Mouse (Mus musculus): Measurements from ENCODE around the gene Taf1b. TPM values are rescaled to one million over a fixed set of nuclear protein-coding genes. Genes with fewer than 3 reads are reported as not detected.
A peak's percentile ranks its signal among the peaks of the same experiment; 100 is the strongest.

Gene Taf1b
- polyA plus RNA-seq, 1 experiment = 8.0 TPM

GRCm38 (mm10) chr12:24571523-24572392, 73.6 kb downstream of the Taf1b start, which contains the start of gene Grhl1:
Gene Grhl1, plus strand, starts transcription at chr12:24572283.
- peak; percentile 81 to 91 for DNase-seq (ENCODE audit: low read depth in 1 of 2, low spot score in 2 of 2)
- no peak within 1 kb of the TSS for H3K27ac ChIP-seq (ENCODE audit: insufficient read depth, low read length)
- no peaks in the 10 kb centered on the region for H3K27me3 ChIP-seq (ENCODE audit: control insufficient read depth, insufficient read depth, low read length)
- H3K4me1 ChIP-seq (ENCODE audit: control insufficient read depth, insufficient read depth, insufficient read length) = peaks cover 4% of the 10 kb centered on the region; the same call in 1 of the 2 replicates
- TF ChIP-seq POLR2A (IDR thresholded peaks at IDR 0.05; ENCODE audit: low read depth, low read length) (no peak), CTCF (IDR thresholded peaks at IDR 0.05; ENCODE audit: extremely low read depth, insufficient read depth, insufficient read length, insufficient replicate concordance) (peak; percentile 19; the same call in 1 of the 2 replicates)
- H3K4me3 ChIP-seq (ENCODE audit: extremely low read depth, insufficient read depth, insufficient read length) = peak within 1 kb of the TSS; percentile 71
- no peaks in the 10 kb centered on the region for H3K36me3 ChIP-seq (ENCODE audit: control insufficient read depth, insufficient read depth, low read length)
- WGBS = 4% methylated on average over 57 of the region's 64 CpGs

- 6% methylated on average over 48 of the region's 48 CpGs for WGBS
- H3K27me3 ChIP-seq (ENCODE audit: control insufficient read depth, insufficient read depth, low read length) = no peaks in the 10 kb centered on the region
- no peak for DNase-seq (ENCODE audit: low read depth in 1 of 2, low spot score in 2 of 2)
- TF ChIP-seq CTCF (IDR thresholded peaks at IDR 0.05; ENCODE audit: extremely low read depth, insufficient read depth, insufficient read length, insufficient replicate concordance) (no peak), POLR2A (IDR thresholded peaks at IDR 0.05; ENCODE audit: low read depth, low read length) (no peak)
- H3K36me3 ChIP-seq (ENCODE audit: control insufficient read depth, insufficient read depth, low read length) = no peaks in the 10 kb centered on the region
- peak overlapping the region; percentile 71 for H3K4me3 ChIP-seq (ENCODE audit: extremely low read depth, insufficient read depth, insufficient read length)
- peaks cover 4% of the 10 kb centered on the region; the same call in 1 of the 2 replicates for H3K4me1 ChIP-seq (ENCODE audit: control insufficient read depth, insufficient read depth, insufficient read length)
- H3K27ac ChIP-seq (ENCODE audit: insufficient read depth, low read length) = no peak overlapping the region
Measured at GRCm38 (mm10) chr12:24572421-24573274, 74.5 kb downstream of the Taf1b start.

- H3K27ac ChIP-seq (ENCODE audit: insufficient read depth, low read length) = no peak overlapping the region
- H3K27me3 ChIP-seq (ENCODE audit: control insufficient read depth, insufficient read depth, low read length) = no peaks in the 10 kb centered on the region
- peaks cover 4% of the 10 kb centered on the region; the same call in 1 of the 2 replicates for H3K4me1 ChIP-seq (ENCODE audit: control insufficient read depth, insufficient read depth, insufficient read length)
- 88% methylated on average over 3 of the region's 3 CpGs for WGBS
- TF ChIP-seq POLR2A (IDR thresholded peaks at IDR 0.05; ENCODE audit: low read depth, low read length) (no peak), CTCF (IDR thresholded peaks at IDR 0.05; ENCODE audit: extremely low read depth, insufficient read depth, insufficient read length, insufficient replicate concordance) (no peak)
- H3K4me3 ChIP-seq (ENCODE audit: extremely low read depth, insufficient read depth, insufficient read length) = no peak overlapping the region
- DNase-seq (ENCODE audit: low read depth in 1 of 2, low spot score in 2 of 2) = no peak
- H3K36me3 ChIP-seq (ENCODE audit: control insufficient read depth, insufficient read depth, low read length) = no peaks in the 10 kb centered on the region
Measured at GRCm38 (mm10) chr12:24573275-24573580, 75.1 kb downstream of the Taf1b start.

GRCm38 (mm10) chr12:24574870-24575269, 76.7 kb downstream of the Taf1b start:
- Histone ChIP-seq H3K4me1 (ENCODE audit: control insufficient read depth, insufficient read depth, insufficient read length) (peaks cover 4% of the 10 kb centered on the region; the same call in 1 of the 2 replicates), H3K36me3 (ENCODE audit: control insufficient read depth, insufficient read depth, low read length) (no peaks in the 10 kb centered on the region), H3K4me3 (ENCODE audit: extremely low read depth, insufficient read depth, insufficient read length) (no peak overlapping the region), H3K27ac (ENCODE audit: insufficient read depth, low read length) (no peak overlapping the region), H3K27me3 (ENCODE audit: control insufficient read depth, insufficient read depth, low read length) (no peaks in the 10 kb centered on the region)
- TF ChIP-seq CTCF (IDR thresholded peaks at IDR 0.05; ENCODE audit: extremely low read depth, insufficient read depth, insufficient read length, insufficient replicate concordance) (no peak), POLR2A (IDR thresholded peaks at IDR 0.05; ENCODE audit: low read depth, low read length) (no peak)
- DNase-seq (ENCODE audit: low read depth in 1 of 2, low spot score in 2 of 2) = no peak
- 53% methylated on average over 7 of the region's 7 CpGs for WGBS

- TF ChIP-seq CTCF (IDR thresholded peaks at IDR 0.05; ENCODE audit: extremely low read depth, insufficient read depth, insufficient read length, insufficient replicate concordance) (no peak), POLR2A (IDR thresholded peaks at IDR 0.05; ENCODE audit: low read depth, low read length) (no peak)
- H3K4me1 ChIP-seq (ENCODE audit: control insufficient read depth, insufficient read depth, insufficient read length) = no peaks in the 10 kb centered on the region
- no peak overlapping the region for H3K4me3 ChIP-seq (ENCODE audit: extremely low read depth, insufficient read depth, insufficient read length)
- no peak for DNase-seq (ENCODE audit: low read depth in 1 of 2, low spot score in 2 of 2)
- H3K36me3 ChIP-seq (ENCODE audit: control insufficient read depth, insufficient read depth, low read length) = no peaks in the 10 kb centered on the region
- no peak overlapping the region for H3K27ac ChIP-seq (ENCODE audit: insufficient read depth, low read length)
- H3K27me3 ChIP-seq (ENCODE audit: control insufficient read depth, insufficient read depth, low read length) = no peaks in the 10 kb centered on the region
- whole genome bisulfite sequencing = 87% methylated on average over 1 of the region's 1 CpGs
Measured at GRCm38 (mm10) chr12:24580452-24580851, 82.3 kb downstream of the Taf1b start.

- TF ChIP-seq POLR2A (IDR thresholded peaks at IDR 0.05; ENCODE audit: low read depth, low read length) (no peak), CTCF (IDR thresholded peaks at IDR 0.05; ENCODE audit: extremely low read depth, insufficient read depth, insufficient read length, insufficient replicate concordance) (no peak)
- H3K4me3 ChIP-seq (ENCODE audit: extremely low read depth, insufficient read depth, insufficient read length) = no peak overlapping the region
- H3K36me3 ChIP-seq (ENCODE audit: control insufficient read depth, insufficient read depth, low read length) = no peaks in the 10 kb centered on the region
- no peak for DNase-seq (ENCODE audit: low read depth in 1 of 2, low spot score in 2 of 2)
- H3K27me3 ChIP-seq (ENCODE audit: control insufficient read depth, insufficient read depth, low read length) = no peaks in the 10 kb centered on the region
- H3K4me1 ChIP-seq (ENCODE audit: control insufficient read depth, insufficient read depth, insufficient read length) = no peaks in the 10 kb centered on the region
- no peak overlapping the region for H3K27ac ChIP-seq (ENCODE audit: insufficient read depth, low read length)
- 91% methylated on average over 14 of the region's 14 CpGs for WGBS
Measured at GRCm38 (mm10) chr12:24580996-24581683, 83.0 kb downstream of the Taf1b start.

Data from spleen, adult 2 months (tissue).